Mouse (Mus musculus) intestine, embryonic 15.5 days (tissue): ENCODE results near the gene Gm20388. TPM values are rescaled to one million over a fixed set of nuclear protein-coding genes. Genes with fewer than 3 reads are reported as not detected.
"Not testable (repeated sequence)": the region's sequence is repeated elsewhere in the genome, so short reads cannot be mapped to it uniquely, and the experiment has no call there.

Source experiments
- ATAC-seq: fragments of 200-750 bp; cut with Nextera tagmentation; 2 replicates; pipeline ENCODE4 v1.8.0; 2017; ENCODE audit warnings: moderate TSS enrichment, moderate library complexity
- H3K27ac ChIP-seq: fragments of 300-500 bp; sonication (generic); 2 replicates; pipeline ENCODE4 v1.5.1; 2015; ENCODE audit warnings: mild to moderate bottlenecking, inconsistent platforms
- H3K27me3 ChIP-seq: fragments of 300-500 bp; sonication (generic); replicated peaks from 2 replicates; pipeline ENCODE4 v1.6.1; 2015; ENCODE audit warnings: inconsistent platforms
- H3K36me3 ChIP-seq: fragments of 300-500 bp; sonication (generic); 2 replicates; pipeline ENCODE4 v1.6.1; 2015; ENCODE audit warnings: inconsistent platforms
- H3K4me1 ChIP-seq: fragments of 300-500 bp; sonication (generic); replicated peaks from 2 replicates; pipeline ENCODE4 v1.6.1; 2015; ENCODE audit warnings: inconsistent platforms
- H3K4me2 ChIP-seq: fragments of 300-500 bp; sonication (generic); replicated peaks from 2 replicates; pipeline ENCODE4 v1.6.1; 2015; ENCODE audit warnings: mild to moderate bottlenecking, inconsistent platforms
- H3K4me3 ChIP-seq: fragments of 300-500 bp; sonication (generic); replicated peaks from 2 replicates; pipeline ENCODE4 v1.5.1; 2015; ENCODE audit warnings: inconsistent platforms
- H3K9ac ChIP-seq: fragments of 300-500 bp; sonication (generic); 2 replicates; pipeline ENCODE4 v1.6.1; 2015; ENCODE audit warnings: inconsistent platforms
- H3K9me3 ChIP-seq: fragments of 300-500 bp; sonication (generic); 2 replicates; pipeline ENCODE4 v1.6.1; 2016; ENCODE audit warnings: inconsistent platforms
- WGBS: fragments of 180-500 bp; shearing (Covaris S2); methylation state at CpG from one replicate; pipeline ENCODE4 v1.1.7; 2015; 5-methylcytosine and 5-hydroxymethylcytosine counted together
- polyA plus RNA-seq: library from polyadenylated mRNA; unstranded; fragments of >200 nt; fragmentation: Nextera tagmentation; extraction: Ambion mirVana; gene quantifications from 2 replicates; pipeline ENCODE4 v1.2.1, GENCODE M21; 2015

The Gm20388 gene
- polyA plus RNA-seq, 1 experiment from 2014 or later: not detected

DNA sequence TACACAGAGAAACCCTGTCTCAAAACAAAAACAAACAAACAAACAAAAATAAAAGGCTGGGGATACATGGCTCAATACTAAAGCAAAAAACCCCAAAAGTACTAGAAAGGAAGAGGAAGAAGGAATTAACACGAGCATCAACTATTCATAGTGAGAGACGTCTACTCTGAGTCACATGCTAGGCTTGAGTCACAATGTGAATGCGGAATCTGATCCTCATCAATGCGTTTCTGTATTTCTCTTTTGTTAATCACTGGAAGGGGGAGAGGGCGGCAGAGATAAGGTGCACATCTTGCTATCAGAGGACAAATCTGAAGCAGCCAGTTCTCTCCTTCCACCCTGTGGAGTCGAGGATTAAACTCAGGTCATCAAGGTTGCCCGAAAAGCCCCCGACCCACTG, 3117.1 kb downstream of the Gm20388 start:
- Histone ChIP-seq H3K4me2 (no peak overlapping the region), H3K4me1 (peaks cover 10% of the 10 kb centered on the region; the same call in 1 of the 2 replicates), H3K27ac (no peak overlapping the region), H3K4me3 (no peak overlapping the region), H3K9me3 (no peaks in the 10 kb centered on the region), H3K36me3 (no peaks in the 10 kb centered on the region), H3K9ac (no peak overlapping the region), H3K27me3 (no peaks in the 10 kb centered on the region)
- 84% methylated on average over 8 of the region's 8 CpGs for WGBS
- ATAC-seq: no peak

DNA sequence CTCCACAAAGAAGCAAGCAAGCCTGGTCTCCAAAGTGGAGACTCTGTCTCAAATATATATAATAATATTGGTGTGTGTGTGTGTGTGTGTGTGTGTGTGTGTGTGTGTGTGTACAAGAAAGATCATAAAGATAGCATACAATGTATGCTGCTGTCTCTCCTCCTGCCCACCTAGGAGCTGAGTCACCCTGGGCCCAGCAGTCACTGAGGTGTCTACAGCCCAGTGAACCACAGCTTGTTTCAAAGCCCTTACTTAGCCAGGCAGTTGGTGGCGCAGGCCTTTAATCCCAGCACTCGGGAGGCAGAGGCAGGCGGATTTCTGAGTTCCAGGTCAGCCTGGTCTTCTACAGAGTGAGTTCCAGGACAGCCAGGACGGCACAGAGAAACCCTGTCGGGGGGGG, 3119.4 kb downstream of the Gm20388 start:
- WGBS: 82% methylated on average over 5 of the region's 5 CpGs

DNA sequence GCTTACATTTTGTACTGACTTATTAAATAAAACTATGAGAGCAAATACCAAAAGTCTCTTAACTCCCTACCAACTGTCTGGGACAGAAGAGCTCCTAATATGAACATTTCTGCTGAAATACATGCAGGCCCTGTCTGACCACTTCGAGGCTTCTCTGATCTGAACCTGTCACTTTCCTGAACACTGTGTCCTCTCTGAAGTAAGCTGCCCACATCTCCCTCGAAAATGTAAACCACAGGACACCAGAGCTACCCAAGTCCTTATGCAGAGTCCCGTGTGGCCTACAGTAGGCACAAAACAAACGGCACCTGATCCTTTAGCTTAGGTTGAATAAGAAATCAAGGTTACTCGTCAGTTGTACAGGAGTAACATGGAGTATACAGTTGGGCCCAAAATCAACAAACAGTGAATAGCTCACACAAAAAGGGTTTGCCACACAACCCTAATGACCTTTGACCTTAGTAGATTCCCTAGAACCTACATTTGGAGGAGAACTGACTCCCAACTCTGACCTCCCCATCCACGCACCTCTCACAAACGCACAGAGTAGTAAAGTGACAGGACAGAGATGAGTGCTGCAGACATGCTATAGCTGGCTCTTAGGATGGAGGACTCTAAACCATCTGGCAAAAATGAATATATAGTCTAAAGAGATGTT, 3120.8 kb downstream of the Gm20388 start:
- ATAC-seq: no peak
- Histone ChIP-seq H3K9me3 (no peaks in the 10 kb centered on the region), H3K4me3 (no peak overlapping the region), H3K27ac (no peak overlapping the region), H3K4me1 (peaks cover 22% of the 10 kb centered on the region; the same call in 1 of the 2 replicates), H3K9ac (no peak overlapping the region), H3K36me3 (no peaks in the 10 kb centered on the region), H3K4me2 (no peak overlapping the region), H3K27me3 (no peaks in the 10 kb centered on the region)
- 77% methylated on average over 7 of the region's 7 CpGs for WGBS

More for the DNA sequence above, 3119.4 kb downstream of the Gm20388 start:
- H3K4me1 ChIP-seq: peaks cover 23% of the 10 kb centered on the region; the same call in 1 of the 2 replicates
- H3K27me3 ChIP-seq, H3K4me2 ChIP-seq, H3K9ac ChIP-seq, H3K27ac ChIP-seq, H3K36me3 ChIP-seq, ATAC-seq, H3K9me3 ChIP-seq, H3K4me3 ChIP-seq: not testable (repeated sequence)

DNA sequence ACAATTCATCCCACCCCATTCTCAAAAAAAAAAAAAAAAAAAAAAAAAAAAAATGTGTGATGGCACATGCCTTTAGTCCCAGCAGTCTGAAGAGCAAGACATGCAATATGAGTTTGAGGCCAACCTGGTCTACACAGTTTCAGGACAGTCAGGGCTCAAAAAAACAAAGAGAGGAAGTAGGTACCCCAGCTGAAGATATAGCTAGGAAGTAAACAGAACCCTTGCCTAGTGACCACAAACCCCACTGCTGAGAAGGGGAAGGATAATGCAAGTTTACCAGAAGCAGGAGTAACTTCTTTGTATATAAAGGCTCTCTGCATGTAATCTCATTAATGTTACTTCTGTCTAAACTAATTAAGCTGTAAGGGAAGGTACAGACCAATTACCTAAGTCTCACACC, 3122.1 kb downstream of the Gm20388 start:
- Histone ChIP-seq H3K27ac (no peak overlapping the region), H3K27me3 (no peaks in the 10 kb centered on the region), H3K9ac (no peak overlapping the region), H3K4me3 (no peak overlapping the region), H3K9me3 (no peaks in the 10 kb centered on the region), H3K4me1 (peaks cover 21% of the 10 kb centered on the region; the same call in 1 of the 2 replicates), H3K36me3 (no peaks in the 10 kb centered on the region), H3K4me2 (no peak overlapping the region)
- no peak for ATAC-seq

DNA sequence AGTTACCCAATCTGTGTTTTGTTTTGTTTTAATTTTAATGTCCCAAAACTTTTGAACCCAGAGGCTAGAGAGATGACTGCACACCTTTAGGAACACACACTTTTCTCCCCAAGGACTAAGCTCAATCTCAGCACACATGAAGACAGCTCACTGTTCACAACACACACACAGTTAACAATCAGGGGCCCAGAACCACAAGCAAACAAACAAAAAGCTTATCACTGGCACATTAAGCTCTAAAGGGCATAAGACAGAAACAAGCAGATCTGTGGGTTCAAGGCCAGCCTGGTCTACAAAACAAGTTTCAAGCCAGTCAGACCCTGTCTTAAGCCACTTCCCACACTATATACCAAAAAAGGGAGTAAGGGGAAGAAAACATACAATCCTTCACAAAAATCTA, 3122.8 kb downstream of the Gm20388 start:
- peaks cover 21% of the 10 kb centered on the region; the same call in 1 of the 2 replicates for H3K4me1 ChIP-seq
- no peak overlapping the region for H3K4me3 ChIP-seq
- H3K9ac ChIP-seq: no peak overlapping the region
- ATAC-seq: no peak
- no peak overlapping the region for H3K4me2 ChIP-seq
- no peaks in the 10 kb centered on the region for H3K36me3 ChIP-seq
- H3K9me3 ChIP-seq: no peaks in the 10 kb centered on the region
- no peak overlapping the region for H3K27ac ChIP-seq
- no peaks in the 10 kb centered on the region for H3K27me3 ChIP-seq

DNA sequence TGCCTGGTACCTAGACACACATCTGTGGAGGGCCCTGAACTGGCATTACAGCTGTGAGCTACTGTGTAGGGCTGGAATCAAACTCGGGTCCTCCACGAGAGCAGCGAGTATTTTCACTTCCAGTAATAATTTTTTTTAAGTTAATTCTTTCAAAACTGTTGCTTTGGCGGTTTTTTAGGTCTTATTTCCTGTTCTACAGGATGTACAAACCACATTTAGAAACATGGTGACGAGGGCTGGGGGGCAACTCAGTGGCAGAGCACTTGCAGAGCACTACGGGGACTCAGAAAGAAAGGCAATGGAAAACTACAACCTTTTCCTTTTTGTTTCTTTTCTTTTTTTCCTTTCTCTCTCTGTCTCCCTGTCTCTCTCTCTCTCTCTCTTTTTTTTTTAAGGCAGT, 3123.5 kb downstream of the Gm20388 start:
- Histone ChIP-seq H3K36me3 (no peaks in the 10 kb centered on the region), H3K4me3 (no peak overlapping the region), H3K9me3 (no peaks in the 10 kb centered on the region), H3K9ac (no peak overlapping the region), H3K27me3 (no peaks in the 10 kb centered on the region), H3K4me1 (peaks cover 21% of the 10 kb centered on the region), H3K27ac (no peak overlapping the region), H3K4me2 (no peak overlapping the region)
- ATAC-seq: no peak
- 74% methylated on average over 6 of the region's 6 CpGs for WGBS

DNA sequence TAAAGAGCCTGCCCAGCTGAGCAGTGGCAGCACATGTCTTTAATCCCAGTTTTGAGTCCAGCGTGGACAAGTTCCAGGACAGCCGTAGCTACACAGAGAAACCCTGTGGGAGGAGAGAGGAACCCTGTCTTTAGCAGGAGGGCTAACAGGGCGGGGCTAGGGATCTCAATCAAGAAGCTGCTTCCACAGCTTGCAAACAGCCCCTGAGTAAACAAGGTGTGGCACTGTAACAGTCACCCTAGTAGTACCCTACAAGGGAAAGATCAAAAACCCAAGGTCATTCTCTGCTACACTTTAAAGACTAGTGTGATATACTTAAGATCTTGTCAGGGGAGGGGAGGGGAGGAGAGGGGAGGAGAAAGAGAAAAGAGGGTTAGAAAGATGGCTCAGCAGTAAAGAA, 3126.3 kb downstream of the Gm20388 start:
- Histone ChIP-seq H3K36me3 (no peaks in the 10 kb centered on the region), H3K4me2 (0 out of 2 replicates have a peak overlapping the region, but pooled peaks have one; percentile 0), H3K9ac (no peak overlapping the region), H3K4me3 (no peak overlapping the region), H3K9me3 (no peaks in the 10 kb centered on the region), H3K4me1 (peaks cover 25% of the 10 kb centered on the region), H3K27ac (peak overlapping the region; percentile 51; the same call in 1 of the 2 replicates), H3K27me3 (no peaks in the 10 kb centered on the region)
- WGBS: 34% methylated on average over 3 of the region's 3 CpGs
- ATAC-seq: peak; percentile 72

DNA sequence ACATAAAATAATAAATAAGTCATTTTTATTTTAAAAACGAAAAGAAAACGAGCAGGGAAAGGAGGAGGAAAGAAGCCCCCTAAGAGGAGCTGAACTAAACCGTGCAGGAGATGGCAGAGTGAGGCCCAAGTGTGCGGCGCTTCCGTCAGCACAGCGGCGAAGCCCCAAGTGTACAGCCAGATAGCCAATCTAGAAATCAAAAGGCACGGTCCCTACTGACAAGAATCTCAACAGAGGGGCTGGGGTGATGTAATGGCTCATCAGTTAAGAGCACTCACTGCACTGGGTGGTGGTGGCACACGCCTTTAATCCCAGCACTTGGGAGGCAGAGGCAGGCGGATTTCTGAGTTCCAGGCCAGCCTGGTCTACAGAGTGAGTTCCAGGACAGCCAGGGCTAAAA, 3126.8 kb downstream of the Gm20388 start:
- no peaks in the 10 kb centered on the region for H3K36me3 ChIP-seq
- H3K9ac ChIP-seq: no peak overlapping the region
- no peak overlapping the region for H3K4me3 ChIP-seq
- H3K4me1 ChIP-seq: peaks cover 25% of the 10 kb centered on the region
- H3K27me3 ChIP-seq: no peaks in the 10 kb centered on the region
- 0 out of 2 replicates have a peak overlapping the region, but pooled peaks have one; percentile 0 for H3K4me2 ChIP-seq
- no peak for ATAC-seq
- H3K9me3 ChIP-seq: no peaks in the 10 kb centered on the region
- 70% methylated on average over 11 of the region's 11 CpGs for WGBS
- peak overlapping the region; percentile 51; the same call in 1 of the 2 replicates for H3K27ac ChIP-seq

DNA sequence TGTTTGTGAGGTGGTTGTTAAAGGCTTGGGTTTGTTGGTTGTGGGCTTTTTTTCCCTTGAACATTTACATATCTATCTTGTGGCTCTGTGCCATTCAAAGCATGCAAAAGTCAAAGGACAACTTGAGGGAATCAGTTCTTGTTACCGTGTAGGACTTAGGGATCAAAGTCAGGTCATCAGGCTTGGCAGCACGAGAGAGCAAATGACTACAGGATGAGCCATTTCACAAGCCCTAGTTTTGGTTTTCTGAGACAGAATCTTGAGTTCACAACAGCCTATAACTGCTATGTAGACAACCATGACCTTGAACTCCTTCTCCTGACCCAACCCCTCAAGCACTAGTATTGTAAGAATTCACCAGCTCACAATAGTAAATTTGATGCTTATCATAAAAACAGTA, 3127.7 kb downstream of the Gm20388 start:
- H3K4me3 ChIP-seq: no peak overlapping the region
- H3K36me3 ChIP-seq: no peaks in the 10 kb centered on the region
- no peak overlapping the region for H3K9ac ChIP-seq
- 52% methylated on average over 2 of the region's 2 CpGs for WGBS
- H3K4me1 ChIP-seq: peaks cover 27% of the 10 kb centered on the region
- no peaks in the 10 kb centered on the region for H3K9me3 ChIP-seq
- H3K4me2 ChIP-seq: no peak overlapping the region
- no peaks in the 10 kb centered on the region for H3K27me3 ChIP-seq
- no peak overlapping the region for H3K27ac ChIP-seq
- ATAC-seq: no peak

DNA sequence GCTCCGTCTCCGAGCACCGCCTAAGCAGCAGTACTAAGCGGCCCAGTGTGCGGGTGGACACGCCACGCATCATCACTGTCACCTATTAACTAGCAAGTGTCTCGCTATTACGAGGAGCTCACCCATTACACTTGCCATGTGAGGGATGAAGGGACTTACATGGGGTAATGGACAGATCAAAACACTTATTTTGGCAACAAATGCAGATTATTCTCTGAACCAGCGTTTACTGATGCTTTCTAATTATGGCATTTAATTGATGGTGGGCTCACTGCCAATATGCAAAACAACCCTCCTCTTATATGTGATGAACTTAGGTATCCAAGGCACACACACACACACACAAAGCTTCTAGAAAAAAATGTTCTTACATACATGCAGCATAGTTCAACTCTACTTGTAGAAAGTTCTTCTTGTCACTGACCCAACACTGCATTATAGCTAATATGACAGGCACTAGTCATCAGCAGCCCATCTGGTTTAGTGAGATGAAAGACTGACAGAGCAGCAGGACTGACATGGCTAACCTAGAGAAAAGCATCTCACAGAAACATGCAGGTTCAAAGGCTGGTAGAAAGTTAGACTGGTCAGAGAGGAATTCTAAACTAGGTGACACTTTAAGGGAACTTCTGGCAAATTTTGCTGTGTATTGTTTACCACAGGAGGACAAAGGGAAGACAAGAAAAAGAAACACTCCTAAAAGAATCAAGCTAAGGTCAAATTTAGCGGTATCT, 3128.9 kb downstream of the Gm20388 start:
- no peak for ATAC-seq
- H3K36me3 ChIP-seq: no peaks in the 10 kb centered on the region
- no peaks in the 10 kb centered on the region for H3K9me3 ChIP-seq
- 75% methylated on average over 11 of the region's 11 CpGs for WGBS
- H3K27ac ChIP-seq: no peak overlapping the region
- H3K4me2 ChIP-seq: peak overlapping the region; percentile 63
- no peaks in the 10 kb centered on the region for H3K27me3 ChIP-seq
- H3K4me1 ChIP-seq: peaks cover 20% of the 10 kb centered on the region
- H3K9ac ChIP-seq: no peak overlapping the region
- no peak overlapping the region for H3K4me3 ChIP-seq

DNA sequence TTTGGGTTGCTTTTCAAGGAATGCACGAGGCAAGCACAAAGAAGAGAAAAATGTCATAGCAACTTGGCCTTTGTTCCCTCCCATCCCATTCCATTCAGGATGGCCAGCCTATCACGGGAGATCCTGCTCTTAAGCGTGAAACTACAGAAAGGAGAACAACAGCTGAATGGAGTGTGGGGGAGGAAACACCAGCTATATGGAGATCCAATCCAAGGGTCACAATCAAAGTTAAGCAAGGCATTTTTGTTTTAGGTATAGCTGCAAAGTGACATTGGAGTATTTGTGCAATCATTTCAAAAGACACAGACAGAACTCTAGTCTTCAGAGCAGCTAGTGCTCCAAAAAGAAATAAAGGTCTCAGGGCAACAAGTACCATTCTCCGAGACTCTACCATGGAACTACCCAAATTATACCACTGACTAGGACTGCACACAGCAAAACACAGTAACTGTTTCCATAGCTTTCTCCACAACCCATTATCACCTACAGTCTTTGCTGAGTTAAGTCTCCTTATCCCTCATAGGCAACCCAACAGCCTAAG, 3129.5 kb downstream of the Gm20388 start:
- peak overlapping the region; percentile 100 for H3K4me3 ChIP-seq
- no peak for ATAC-seq
- H3K9ac ChIP-seq: no peak overlapping the region
- H3K36me3 ChIP-seq: no peaks in the 10 kb centered on the region
- no peaks in the 10 kb centered on the region for H3K9me3 ChIP-seq
- peaks cover 16% of the 10 kb centered on the region for H3K4me1 ChIP-seq
- WGBS: 14% methylated on average over 4 of the region's 4 CpGs
- no peaks in the 10 kb centered on the region for H3K27me3 ChIP-seq
- no peak overlapping the region for H3K27ac ChIP-seq
- peak overlapping the region; percentile 63 for H3K4me2 ChIP-seq

DNA sequence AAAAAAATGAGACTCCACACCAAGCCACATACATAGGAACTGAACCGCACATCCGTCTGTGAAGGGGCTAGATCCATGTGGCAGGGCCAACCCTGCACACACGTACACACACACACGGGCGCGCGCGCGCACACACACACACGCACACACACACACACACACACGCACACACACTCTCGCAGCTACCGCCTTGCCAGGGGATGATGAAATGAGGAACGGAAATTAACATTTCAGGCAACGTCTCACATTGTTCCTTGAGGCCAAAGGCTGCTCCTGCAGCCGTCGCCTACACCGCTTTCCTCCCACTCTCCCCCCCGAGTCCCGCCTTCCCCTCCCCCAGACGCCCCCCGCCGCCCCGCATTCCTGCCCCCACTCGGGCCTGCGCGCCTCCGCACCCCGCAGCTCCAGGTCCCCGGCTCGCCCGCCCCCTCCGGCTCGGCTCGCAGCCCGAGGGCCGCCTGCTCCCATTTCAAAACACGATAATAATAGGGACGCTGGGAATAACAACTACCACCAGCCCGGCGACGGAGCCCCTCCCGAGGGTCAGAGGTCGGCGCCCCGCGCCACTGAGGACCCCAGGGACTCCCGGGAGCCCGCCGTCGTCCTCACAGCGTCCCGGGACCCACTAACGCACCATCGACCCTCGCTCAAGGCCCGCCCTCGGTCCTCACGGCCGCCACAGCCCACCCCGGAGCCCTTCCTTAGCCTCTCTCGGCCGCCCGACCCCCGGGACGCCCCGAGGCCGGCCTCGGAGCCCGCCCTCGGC, 3130.6 kb downstream of the Gm20388 start:
- under 1% methylated on average over 70 of the region's 71 CpGs for WGBS
- Histone ChIP-seq H3K27ac (peak overlapping the region; percentile 97), H3K27me3 (no peaks in the 10 kb centered on the region), H3K4me3 (peak overlapping the region; percentile 100), H3K9ac (peak overlapping the region; percentile 100), H3K4me2 (peak overlapping the region; percentile 63), H3K9me3 (no peaks in the 10 kb centered on the region), H3K36me3 (no peaks in the 10 kb centered on the region), H3K4me1 (peaks cover 15% of the 10 kb centered on the region)
- peak; percentile 1; the same call in 1 of the 2 replicates for ATAC-seq
